Mouse (Mus musculus) C2C12 (cell line): ENCODE data around the gene Anks1.

Experiments
- CEBPB ChIP-seq: IDR thresholded peaks from one replicate; pipeline ENCODE4 v1.6.1; 2011; ENCODE audit warnings: low read depth, mild to moderate bottlenecking, control low read depth, moderate library complexity
- CTCF ChIP-seq: IDR thresholded peaks from one replicate; pipeline ENCODE4 v1.5.1; 2011; ENCODE audit not compliant: control insufficient read depth, insufficient read depth, insufficient read length
- FOSL1 ChIP-seq: IDR thresholded peaks from one replicate; pipeline ENCODE4 v1.8.0; 2011; ENCODE audit warnings: mild to moderate bottlenecking, low read length; ENCODE audit not compliant: poor library complexity, insufficient read depth, severe bottlenecking
- MAX ChIP-seq: IDR thresholded peaks from one replicate; pipeline ENCODE4 v1.6.1; 2011; ENCODE audit warnings: mild to moderate bottlenecking, control low read depth
- MYOD1 ChIP-seq: IDR thresholded peaks from one replicate; pipeline ENCODE4 v1.6.1; 2011; ENCODE audit warnings: low read depth; ENCODE audit not compliant: control insufficient read depth, insufficient read length
- MYOG ChIP-seq: IDR thresholded peaks from one replicate; pipeline ENCODE4 v1.6.1; 2011; ENCODE audit not compliant: control insufficient read depth, insufficient read length; ENCODE audit errors: extremely low read depth
- USF1 ChIP-seq: IDR thresholded peaks from one replicate; pipeline ENCODE4 v1.6.1; 2011; ENCODE audit warnings: low read depth, mild to moderate bottlenecking, control low read depth, moderate library complexity

DNA sequence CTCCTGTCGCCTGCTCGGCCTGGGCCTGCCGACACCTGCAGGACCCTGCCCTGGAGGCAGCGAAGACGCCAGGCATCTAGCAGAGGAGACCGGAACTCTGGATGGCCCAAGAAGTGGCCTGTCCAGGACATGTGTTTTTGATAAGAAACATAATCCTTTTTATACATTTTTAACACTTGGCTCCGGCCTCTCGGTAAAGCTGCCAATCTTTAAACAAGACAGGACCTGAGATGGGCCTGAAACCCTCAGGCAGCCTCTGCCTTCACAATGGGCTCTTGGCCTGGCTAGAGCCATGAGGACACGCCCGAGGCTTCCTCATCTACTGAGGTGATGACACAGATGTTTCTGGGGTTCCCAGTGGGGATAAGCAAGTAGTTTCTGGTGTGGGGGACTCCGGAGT, 151.6 kb downstream of the Anks1 start:
- no peak for TF ChIP-seq MYOD1
- TF ChIP-seq MAX, result no peak
- TF ChIP-seq CTCF, result no peak
- TF ChIP-seq MYOG, result no peak
- TF ChIP-seq FOSL1, result no peak
- no peak for TF ChIP-seq CEBPB
- TF ChIP-seq USF1, result no peak
